Mouse (Mus musculus): Measurements from ENCODE around the gene Stard10.

Gene Stard10

DNA sequence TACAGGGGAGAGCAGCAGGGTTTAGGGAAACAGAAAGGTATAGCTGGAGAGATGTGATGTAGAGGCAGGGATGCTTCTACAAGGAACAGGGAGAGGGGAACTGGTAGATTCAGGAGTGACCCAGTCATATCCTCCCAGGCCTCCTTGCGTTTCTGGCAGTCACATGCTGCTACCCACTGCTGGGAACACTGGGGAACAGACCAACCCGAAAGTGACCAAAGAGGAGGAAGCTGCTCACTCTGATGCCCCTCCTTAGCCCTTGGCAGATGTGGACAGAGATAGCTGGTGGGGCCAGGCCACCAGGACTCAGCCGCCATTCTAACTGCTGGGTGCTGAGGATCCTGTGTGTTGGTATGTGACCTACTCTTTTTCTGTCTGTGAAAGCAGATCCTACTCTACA lies 66.9 kb downstream of the Stard10 start:
- in situ Hi-C loops (cut with MboI; ENCODE audit: low pct_unique_long_range_greater_than_20kb in 1 of 2, low sequenced_read_pairs in 2 of 2, unreplicated experiment in 1 of 2) = no loop called here

DNA sequence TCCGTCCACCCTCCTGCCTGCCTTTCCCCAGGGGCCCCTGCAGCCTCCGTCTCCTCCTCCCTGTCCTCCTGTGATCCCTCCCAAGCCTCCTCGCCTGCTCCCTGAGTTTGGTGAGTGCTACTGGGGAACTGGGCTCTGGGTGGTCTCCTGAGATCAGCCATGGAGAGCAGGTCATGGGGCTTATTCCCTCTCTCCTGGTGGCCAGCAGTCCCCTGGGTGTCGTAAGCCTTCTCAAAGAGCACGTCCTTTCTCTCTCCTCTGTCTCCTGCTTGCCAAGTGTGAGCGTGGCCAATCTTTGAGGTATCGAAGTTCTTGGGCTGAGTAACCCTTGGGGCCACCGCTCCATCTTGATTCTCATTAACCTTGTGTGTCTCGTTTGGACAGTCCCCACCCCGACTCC lies 68.0 kb downstream of the Stard10 start:
- in situ Hi-C loops (cut with MboI; ENCODE audit: low pct_unique_long_range_greater_than_20kb in 1 of 2, low sequenced_read_pairs in 2 of 2, unreplicated experiment in 1 of 2) = no loop called here

DNA sequence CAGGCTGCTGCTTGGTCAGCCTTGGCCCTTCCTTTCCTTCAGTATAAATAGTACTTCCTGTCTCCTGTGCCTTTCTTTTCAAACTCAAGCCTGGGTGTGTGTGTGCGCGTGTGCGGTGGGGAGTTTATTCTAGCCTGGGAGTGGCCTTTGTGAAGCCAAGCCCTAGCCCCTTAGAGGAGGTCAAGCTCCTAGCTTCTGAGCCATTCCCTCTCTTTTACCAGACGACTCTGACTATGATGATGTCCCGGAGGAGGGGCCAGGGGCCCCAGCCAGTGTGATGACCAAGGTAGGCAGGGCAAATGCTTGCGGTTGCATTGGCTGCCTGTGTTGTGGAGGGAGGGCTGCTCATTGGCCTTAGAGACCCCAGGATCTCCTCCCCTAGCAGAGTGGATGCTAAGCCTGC lies 68.4 kb downstream of the Stard10 start:
- in situ Hi-C loops (cut with MboI; ENCODE audit: low pct_unique_long_range_greater_than_20kb in 1 of 2, low sequenced_read_pairs in 2 of 2, unreplicated experiment in 1 of 2) = no loop called here

DNA sequence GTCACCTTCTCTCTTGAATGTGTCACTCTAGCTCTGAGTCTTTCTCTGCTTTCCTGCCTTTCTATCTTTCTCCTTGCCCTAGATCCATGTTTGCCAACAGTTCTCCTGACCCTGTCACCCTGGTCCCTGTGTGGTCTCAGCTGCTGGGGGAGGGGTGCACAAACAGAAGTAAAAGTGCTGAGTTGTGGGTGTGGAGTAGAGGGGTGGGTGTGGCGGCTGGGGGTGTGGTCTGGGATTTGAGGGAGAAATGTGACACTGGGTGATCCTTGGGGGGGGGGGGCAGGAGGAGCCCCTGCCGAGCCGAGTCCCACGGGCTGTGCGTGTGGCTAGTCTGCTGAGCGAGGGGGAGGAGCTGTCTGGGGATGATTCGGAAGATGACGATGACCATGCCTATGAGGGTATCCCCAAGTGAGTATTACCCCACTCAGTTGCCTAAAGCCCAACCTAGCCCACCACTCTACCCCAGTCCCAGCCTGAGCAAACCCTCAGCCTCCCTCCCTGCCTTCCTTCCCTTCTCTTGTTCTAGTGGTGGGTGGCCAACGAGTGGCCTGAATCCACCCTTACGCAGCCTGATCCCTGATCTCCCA lies 69.1 kb downstream of the Stard10 start:
- in situ Hi-C loops (cut with MboI; ENCODE audit: low pct_unique_long_range_greater_than_20kb in 1 of 2, low sequenced_read_pairs in 2 of 2, unreplicated experiment in 1 of 2) = no loop called here

DNA sequence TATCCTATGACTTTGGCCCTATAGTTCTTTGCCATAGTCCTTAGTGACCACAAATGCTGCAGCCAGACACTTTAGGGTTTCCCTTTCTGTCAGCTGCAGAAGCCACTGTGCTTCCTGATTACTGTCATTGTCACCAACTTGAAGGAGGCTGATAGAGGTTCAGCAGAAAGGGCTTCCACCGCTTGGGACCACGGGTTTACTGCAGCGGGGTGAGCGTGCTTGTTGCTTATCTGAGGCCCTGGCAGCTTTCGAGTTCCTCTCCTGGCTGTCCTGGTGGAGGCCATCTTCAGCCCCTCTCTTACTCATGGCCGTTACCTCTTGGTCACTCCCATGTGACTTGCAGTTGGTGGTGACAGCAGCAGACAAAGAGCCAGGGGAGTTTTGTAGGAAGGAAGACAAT lies 72.4 kb downstream of the Stard10 start:
- in situ Hi-C loops (cut with MboI; ENCODE audit: low pct_unique_long_range_greater_than_20kb in 1 of 2, low sequenced_read_pairs in 2 of 2, unreplicated experiment in 1 of 2) = no loop called here

DNA sequence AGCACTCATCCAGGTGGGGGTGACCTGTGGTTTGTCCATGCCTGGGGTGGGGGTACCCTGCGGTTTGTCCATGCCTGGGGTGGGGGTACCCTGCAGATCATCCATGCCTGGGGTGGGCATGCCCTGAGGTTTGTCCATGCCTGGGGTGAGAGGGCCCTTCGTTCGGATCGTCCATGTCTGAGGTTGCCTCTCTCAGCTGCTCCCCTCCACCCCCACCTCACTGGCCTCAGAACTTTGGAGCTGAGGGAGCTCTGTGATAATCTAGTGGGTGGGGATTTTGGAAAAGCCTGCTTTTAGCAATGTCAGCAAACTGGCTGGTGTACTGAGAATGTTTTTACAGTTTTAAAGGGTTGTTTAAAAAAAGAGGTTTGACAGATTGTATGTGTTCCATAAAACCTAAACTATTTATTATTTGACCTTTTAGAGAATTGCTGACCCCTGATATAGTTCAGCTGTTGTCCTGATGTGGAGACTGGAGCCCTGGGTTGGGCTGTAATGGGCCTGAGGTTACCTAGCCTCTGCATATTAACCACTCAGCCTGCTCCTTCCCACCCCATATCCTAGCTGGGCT lies 75.1 kb downstream of the Stard10 start:
- in situ Hi-C loops (cut with MboI; ENCODE audit: low pct_unique_long_range_greater_than_20kb in 1 of 2, low sequenced_read_pairs in 2 of 2, unreplicated experiment in 1 of 2) = no loop called here

DNA sequence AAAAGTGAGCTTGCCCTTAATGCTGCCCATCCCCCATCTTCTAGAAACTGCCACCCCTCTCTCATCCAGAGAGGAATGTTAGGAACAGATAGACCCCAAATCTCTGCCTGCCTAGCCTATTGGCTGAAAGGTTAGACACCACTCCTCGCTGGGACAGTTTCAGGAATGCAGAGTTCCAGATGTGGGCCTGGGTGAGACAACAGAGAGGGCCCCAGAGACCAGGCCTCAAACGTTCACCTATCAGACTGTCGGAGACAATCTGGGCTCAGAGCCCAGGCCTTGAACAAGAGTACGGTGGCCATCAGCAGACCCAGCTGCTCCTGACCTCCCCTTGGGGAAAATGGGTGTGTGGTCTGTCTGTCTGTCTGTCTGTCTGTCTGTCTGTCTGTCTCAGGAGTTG lies 76.1 kb downstream of the Stard10 start:
- in situ Hi-C loops (cut with MboI; ENCODE audit: low pct_unique_long_range_greater_than_20kb in 1 of 2, low sequenced_read_pairs in 2 of 2, unreplicated experiment in 1 of 2) = no loop called here

DNA sequence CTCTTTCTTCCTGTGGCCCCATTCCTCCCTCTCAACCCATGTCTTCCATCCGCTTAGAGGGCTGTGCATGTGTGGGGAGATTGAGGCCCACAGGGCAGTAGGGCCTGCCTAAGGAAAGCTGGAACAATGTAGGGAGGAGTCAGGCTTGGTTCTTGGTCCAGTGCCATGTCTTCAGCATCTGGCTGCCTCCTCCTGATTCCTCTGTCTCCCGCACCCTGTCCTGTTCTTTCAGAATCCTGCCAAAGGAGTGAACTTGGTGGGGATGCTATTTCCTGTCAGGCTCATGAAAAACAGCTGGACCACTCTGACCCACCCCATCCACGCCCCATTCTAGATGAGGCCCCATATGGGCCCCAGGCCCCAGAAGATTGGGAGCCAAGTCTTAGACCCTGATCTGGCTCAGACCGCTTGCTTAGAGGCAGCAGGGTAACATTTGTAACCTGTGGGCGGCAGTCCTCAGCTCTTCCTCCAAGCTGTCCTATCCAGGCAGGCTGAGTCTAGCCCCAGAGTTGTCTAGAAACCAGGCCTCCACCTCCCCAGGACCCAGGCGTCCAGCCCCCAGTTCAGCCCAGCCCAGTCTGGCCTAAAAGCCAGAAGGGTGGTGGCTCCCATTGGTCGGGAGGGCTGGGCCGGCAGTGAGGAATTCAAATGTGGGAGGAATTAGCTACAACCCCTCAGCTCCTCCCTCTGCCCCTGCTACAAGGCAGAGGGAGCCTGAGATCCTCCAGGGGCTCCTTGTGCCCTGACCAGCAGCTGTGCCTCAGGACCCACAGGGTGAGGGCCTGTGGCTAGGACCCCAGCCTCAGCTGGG lies 77.0 kb downstream of the Stard10 start:
- in situ Hi-C loops (cut with MboI; ENCODE audit: low pct_unique_long_range_greater_than_20kb in 1 of 2, low sequenced_read_pairs in 2 of 2, unreplicated experiment in 1 of 2) = no loop called here

DNA sequence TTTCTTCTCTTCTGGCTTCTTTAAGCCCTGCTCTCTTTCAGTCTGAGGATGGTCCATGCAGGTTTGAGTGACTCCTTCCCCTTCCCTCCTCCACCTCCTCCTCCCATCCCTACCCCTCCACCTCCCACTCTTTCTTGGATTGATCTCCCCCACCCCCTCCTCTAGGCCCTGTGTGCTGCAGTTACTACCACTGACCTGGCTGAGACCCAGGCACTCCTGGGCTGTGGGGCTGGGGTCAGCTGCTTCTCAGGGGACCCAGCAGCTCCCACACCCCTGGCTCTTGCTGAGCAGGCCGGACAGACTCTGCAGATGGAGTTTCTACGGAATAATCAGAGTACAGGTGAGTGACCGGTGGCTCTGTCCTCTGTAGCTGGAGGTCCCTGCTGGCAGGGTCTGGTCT lies 77.7 kb downstream of the Stard10 start:
- in situ Hi-C loops (cut with MboI; ENCODE audit: low pct_unique_long_range_greater_than_20kb in 1 of 2, low sequenced_read_pairs in 2 of 2, unreplicated experiment in 1 of 2) = no loop called here

DNA sequence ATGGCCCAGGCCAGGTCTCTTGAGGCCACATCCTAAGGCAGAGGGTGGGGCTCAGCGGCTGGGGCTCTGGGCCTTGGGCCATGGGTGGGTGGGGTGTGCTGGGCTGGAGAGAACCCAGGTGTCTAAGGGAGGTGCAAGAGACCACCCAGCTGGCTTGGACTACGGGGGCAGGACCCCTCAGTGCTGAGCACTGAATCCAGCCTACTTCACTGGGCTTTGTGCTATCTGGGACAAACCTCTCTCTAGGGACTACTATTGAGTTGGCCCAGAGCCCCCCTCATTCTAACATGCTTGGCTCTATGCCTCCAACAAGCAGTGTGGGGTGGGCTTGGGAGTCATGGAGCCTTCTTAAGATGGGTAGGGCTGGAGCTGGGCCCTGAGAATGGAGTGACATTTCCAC lies 78.6 kb downstream of the Stard10 start:
- in situ Hi-C loops (cut with MboI; ENCODE audit: low pct_unique_long_range_greater_than_20kb in 1 of 2, low sequenced_read_pairs in 2 of 2, unreplicated experiment in 1 of 2) = no loop called here
